Mouse (Mus musculus): Measurements from ENCODE around the gene Fam207a. TPM values are rescaled to one million over a fixed set of nuclear protein-coding genes. Genes with fewer than 3 reads are reported as not detected.

Gene Fam207a
- polyA plus RNA-seq, 1 experiment from 2014 or later = 45.6 TPM

DNA sequence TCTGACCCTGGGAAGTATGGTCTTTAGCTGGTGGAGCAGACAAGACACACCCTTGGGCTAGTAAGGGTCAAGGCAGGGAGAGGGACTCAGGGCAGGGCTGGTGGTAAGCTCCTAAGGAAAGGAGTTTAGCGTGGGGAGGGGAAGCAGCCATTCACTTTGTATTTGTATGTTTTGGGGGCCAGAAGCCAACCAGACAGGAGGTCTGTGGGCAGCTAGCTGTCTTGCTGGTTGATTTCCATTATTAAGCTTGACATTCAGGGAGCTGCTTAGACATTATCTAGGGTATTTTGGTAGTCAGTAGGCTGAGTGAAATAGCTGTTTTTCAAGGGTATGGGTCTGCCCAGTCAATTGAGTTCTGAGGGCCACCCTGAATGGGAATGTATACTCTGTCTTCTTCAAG lies 77.6 kb downstream of the Fam207a start:
- 77% methylated on average over 1 of the region's 1 CpGs for WGBS
- no peaks in the 10 kb centered on the region for H3K27me3 ChIP-seq (ENCODE audit: insufficient read depth, poor library complexity, severe bottlenecking)
- H3K36me3 ChIP-seq = no peaks in the 10 kb centered on the region
- H3K27ac ChIP-seq = no peak overlapping the region
- DNase-seq (ENCODE audit: low spot score) = no peak
- no peaks in the 10 kb centered on the region for H3K9me3 ChIP-seq
- peaks cover 41% of the 10 kb centered on the region for H3K4me1 ChIP-seq
- H3K4me3 ChIP-seq = no peak overlapping the region

Other genes with a start within 250 kb of the Fam207a start
- gene Adarb1, start 97.5 kb downstream of the Fam207a start, polyA plus RNA-seq (2016; fragmentation: Nextera tagmentation; extraction: Ambion mirVana) = 9.2 and 9.9 TPM in 2 replicates
- gene Itgb2, start 14.5 kb upstream of the Fam207a start, polyA plus RNA-seq (2016; fragmentation: Nextera tagmentation; extraction: Ambion mirVana) = 2.4 and 3.6 TPM in 2 replicates
- gene Pttg1ip, start 65.9 kb upstream of the Fam207a start, polyA plus RNA-seq (2016; fragmentation: Nextera tagmentation; extraction: Ambion mirVana) = 94.9 and 97.0 TPM in 2 replicates
- gene Sumo3, start 90.3 kb upstream of the Fam207a start, polyA plus RNA-seq (2016; fragmentation: Nextera tagmentation; extraction: Ambion mirVana) = 235 and 306 TPM in 2 replicates
- gene Gm49325, start 90.4 kb upstream of the Fam207a start, polyA plus RNA-seq (2016; fragmentation: Nextera tagmentation; extraction: Ambion mirVana) = 2.1 and 2.7 TPM in 2 replicates
- 83.1 and 92.1 TPM in 2 replicates for gene Ube2g2, start 106.5 kb upstream of the Fam207a start, polyA plus RNA-seq (2016; fragmentation: Nextera tagmentation; extraction: Ambion mirVana)
- 0.14 and 0.38 TPM in 2 replicates for gene Tspear, start 170.8 kb upstream of the Fam207a start, polyA plus RNA-seq (2016; fragmentation: Nextera tagmentation; extraction: Ambion mirVana)
- gene Gm19402, start 175.0 kb upstream of the Fam207a start, polyA plus RNA-seq (2016; fragmentation: Nextera tagmentation; extraction: Ambion mirVana) = not detected in 2 replicates
- not detected in 2 replicates for gene Gm9508, start 181.4 kb upstream of the Fam207a start, polyA plus RNA-seq (2016; fragmentation: Nextera tagmentation; extraction: Ambion mirVana)
- gene Gm10272, start 190.8 kb upstream of the Fam207a start, polyA plus RNA-seq (2016; fragmentation: Nextera tagmentation; extraction: Ambion mirVana) = not detected in 2 replicates
- gene Gm10024, start 195.7 kb upstream of the Fam207a start, polyA plus RNA-seq (2016; fragmentation: Nextera tagmentation; extraction: Ambion mirVana) = not detected in 2 replicates
- not detected in 2 replicates for gene Gm10142, start 200.0 kb upstream of the Fam207a start, polyA plus RNA-seq (2016; fragmentation: Nextera tagmentation; extraction: Ambion mirVana)
- not detected in 2 replicates for gene Krtap12-1, start 204.8 kb upstream of the Fam207a start, polyA plus RNA-seq (2016; fragmentation: Nextera tagmentation; extraction: Ambion mirVana)
- gene Gm10100, start 210.7 kb upstream of the Fam207a start, polyA plus RNA-seq (2016; fragmentation: Nextera tagmentation; extraction: Ambion mirVana) = not detected in 2 replicates
- gene Gm18596, start 226.9 kb upstream of the Fam207a start, polyA plus RNA-seq (2016; fragmentation: Nextera tagmentation; extraction: Ambion mirVana) = not detected in 2 replicates
- not detected in 2 replicates for gene Gm9736, start 235.6 kb upstream of the Fam207a start, polyA plus RNA-seq (2016; fragmentation: Nextera tagmentation; extraction: Ambion mirVana)
- not detected in 2 replicates for gene Gm3233, start 243.9 kb upstream of the Fam207a start, polyA plus RNA-seq (2016; fragmentation: Nextera tagmentation; extraction: Ambion mirVana)

Measured in heart, embryonic 10.5 days (tissue).